In genomic region chr15:94249766-94250165, GRCm38 (mm10) we compare ENCODE assay signal across 16 mouse cellular contexts.
DNase-seq lines count a peak whose midpoint lies in the region; ATAC-seq and TF ChIP-seq lines count a peak whose summit lies in the region.
"Had no signal": no experiment of that assay in that cellular context is flagged by ENCODE, and none has a peak within 500 bp of the region (broad histone marks: within the 10 kb centered on the region; RNA-seq: fewer than 3 reads in every experiment).

No protein-coding gene starts in this region.

- H3K9me3 ChIP-seq in kidney, postnatal 0 days (replicated peaks; ENCODE audit: low read length) = no peaks in the 10 kb centered on the region
- no peaks in the 10 kb centered on the region for H3K9me3 ChIP-seq in kidney, embryonic 14.5 days (ENCODE audit: control insufficient read depth, low read length)
- no peaks in the 10 kb centered on the region for H3K9me3 ChIP-seq in midbrain, embryonic 15.5 days
- H3K9me3 ChIP-seq in midbrain, embryonic 10.5 days (replicated peaks) = no peaks in the 10 kb centered on the region
- H3K9me3 ChIP-seq in heart, embryonic 14.5 days (ENCODE audit: control insufficient read depth, low read length) = no peaks in the 10 kb centered on the region
- H3K9me3 ChIP-seq in stomach, embryonic 15.5 days = no peaks in the 10 kb centered on the region
- H3K9me3 ChIP-seq: hindbrain, embryonic 15.5 days; limb, embryonic 13.5 days had no signal

- no peak for ATAC-seq in kidney, postnatal 0 days (replicated peaks; ENCODE audit: low FRiP score, low read depth)
- no peak for ATAC-seq in kidney, embryonic 14.5 days (ENCODE audit: low FRiP score, low TSS enrichment)
- no peak for ATAC-seq in midbrain, embryonic 15.5 days (replicated peaks)
- peak; percentile 61 for ATAC-seq in heart, embryonic 14.5 days (ENCODE audit: insufficient number of reproducible peaks, insufficient read depth, low FRiP score, low read depth)
- no peak for ATAC-seq in stomach, embryonic 15.5 days (ENCODE audit: insufficient read depth, low FRiP score, low read depth)

- no peaks in the 10 kb centered on the region for H3K4me1 ChIP-seq in kidney, postnatal 0 days (replicated peaks; ENCODE audit: insufficient read depth, low read length)
- H3K4me1 ChIP-seq in kidney, embryonic 14.5 days (ENCODE audit: control insufficient read depth, insufficient read depth, low read length) = peaks cover 7% of the 10 kb centered on the region; the same call in 1 of the 2 replicates
- 0 out of 2 replicates have a peak, but pooled peaks cover 2% of the 10 kb centered on the region for H3K4me1 ChIP-seq in midbrain, embryonic 15.5 days
- H3K4me1 ChIP-seq in midbrain, embryonic 10.5 days = peaks cover 7% of the 10 kb centered on the region
- H3K4me1 ChIP-seq in heart, embryonic 14.5 days (ENCODE audit: control insufficient read depth in 2 of 2, insufficient read depth in 2 of 2, low read length in 2 of 2) = peaks cover 16 to 18% of the 10 kb centered on the region in 2 experiments
- peaks cover 8% of the 10 kb centered on the region for H3K4me1 ChIP-seq in stomach, embryonic 15.5 days

- 68% methylated on average over 8 of the region's 8 CpGs for WGBS in kidney, postnatal 0 days
- 78% methylated on average over 8 of the region's 8 CpGs for WGBS in kidney, embryonic 14.5 days
- 54% methylated on average over 8 of the region's 8 CpGs for WGBS in midbrain, embryonic 15.5 days
- WGBS in midbrain, embryonic 10.5 days = 83% methylated on average over 8 of the region's 8 CpGs
- WGBS in heart, embryonic 14.5 days = 5% methylated on average over 8 of the region's 8 CpGs
- WGBS in stomach, embryonic 15.5 days = 32% methylated on average over 8 of the region's 8 CpGs

- no peaks in the 10 kb centered on the region for H3K36me3 ChIP-seq in kidney, postnatal 0 days (ENCODE audit: insufficient read depth, low read length)
- no peaks in the 10 kb centered on the region for H3K36me3 ChIP-seq in kidney, embryonic 14.5 days (ENCODE audit: control insufficient read depth, insufficient read depth, low read length)
- H3K36me3 ChIP-seq in midbrain, embryonic 15.5 days (replicated peaks) = no peaks in the 10 kb centered on the region
- H3K36me3 ChIP-seq in midbrain, embryonic 10.5 days = no peaks in the 10 kb centered on the region
- no peaks in the 10 kb centered on the region for H3K36me3 ChIP-seq in heart, embryonic 14.5 days (ENCODE audit: control insufficient read depth, insufficient read depth, low read length)
- H3K36me3 ChIP-seq in stomach, embryonic 15.5 days = no peaks in the 10 kb centered on the region
- H3K36me3 ChIP-seq: G1E; hindbrain, embryonic 15.5 days; limb, embryonic 13.5 days had no signal

- H3K9ac ChIP-seq in kidney, postnatal 0 days (ENCODE audit: low read depth, low read length) = no peak overlapping the region
- H3K9ac ChIP-seq in kidney, embryonic 14.5 days (ENCODE audit: low read depth, low read length) = no peak overlapping the region
- H3K9ac ChIP-seq in midbrain, embryonic 15.5 days = no peak overlapping the region
- no peak overlapping the region for H3K9ac ChIP-seq in heart, embryonic 14.5 days (ENCODE audit: low read length)
- H3K9ac ChIP-seq in stomach, embryonic 15.5 days = no peak overlapping the region
- H3K9ac ChIP-seq: hindbrain, embryonic 15.5 days; limb, embryonic 13.5 days had no signal

- peak; percentile 72 for DNase-seq in kidney, postnatal 0 days (ENCODE audit: low spot score)
- no peak for DNase-seq in midbrain, embryonic 10.5 days (ENCODE audit: low spot score)
- DNase-seq in frontal cortex, postnatal 25 days (ENCODE audit: low spot score in 2 of 2) = no peak
- no peak for DNase-seq in cerebellum, adult 9-11 months
- DNase-seq: adrenal gland, postnatal 14 days; cerebellum, postnatal 14 days; layer of hippocampus, postnatal 36 days; spleen, adult 18-20 months; thymus, adult 2 months had no signal

- no peak for TF ChIP-seq CTCF in kidney, postnatal 0 days (IDR thresholded peaks at IDR 0.05; ENCODE audit: low read depth)

- no peak overlapping the region for H3K4me2 ChIP-seq in kidney, postnatal 0 days (ENCODE audit: low read length)
- no peak overlapping the region for H3K4me2 ChIP-seq in kidney, embryonic 14.5 days (replicated peaks; ENCODE audit: low read depth, low read length)
- peak overlapping the region; percentile 1; the same call in 1 of the 2 replicates for H3K4me2 ChIP-seq in midbrain, embryonic 15.5 days
- H3K4me2 ChIP-seq in heart, embryonic 14.5 days (ENCODE audit: low read length) = peak overlapping the region; percentile 42
- no peak overlapping the region for H3K4me2 ChIP-seq in stomach, embryonic 15.5 days
- H3K4me2 ChIP-seq: hindbrain, embryonic 15.5 days; limb, embryonic 13.5 days had no signal

- no peaks in the 10 kb centered on the region for H3K27me3 ChIP-seq in kidney, postnatal 0 days (ENCODE audit: insufficient read depth, low read length)
- H3K27me3 ChIP-seq in kidney, embryonic 14.5 days (ENCODE audit: control insufficient read depth, insufficient read depth, low read length) = no peaks in the 10 kb centered on the region
- no peaks in the 10 kb centered on the region for H3K27me3 ChIP-seq in midbrain, embryonic 15.5 days (replicated peaks)
- H3K27me3 ChIP-seq in midbrain, embryonic 10.5 days (ENCODE audit: low read depth, poor library complexity, severe bottlenecking) = no peaks in the 10 kb centered on the region
- no peaks in the 10 kb centered on the region for H3K27me3 ChIP-seq in heart, embryonic 14.5 days (ENCODE audit: control insufficient read depth, insufficient read depth, low read length)
- H3K27me3 ChIP-seq in stomach, embryonic 15.5 days (replicated peaks) = no peaks in the 10 kb centered on the region
- H3K27me3 ChIP-seq: hindbrain, embryonic 15.5 days; limb, embryonic 13.5 days had no signal

- H3K27ac ChIP-seq in kidney, postnatal 0 days = peak overlapping the region; percentile 47; the same call in 1 of the 2 replicates
- H3K27ac ChIP-seq in kidney, embryonic 14.5 days (ENCODE audit: low read depth, low read length) = no peak overlapping the region
- no peak overlapping the region for H3K27ac ChIP-seq in midbrain, embryonic 15.5 days
- no peak overlapping the region for H3K27ac ChIP-seq in midbrain, embryonic 10.5 days (replicated peaks)
- peak overlapping the region; percentile 60 to 62 for H3K27ac ChIP-seq in heart, embryonic 14.5 days (replicated peaks in 1 of 2; ENCODE audit: control insufficient read depth in 1 of 2, insufficient read depth in 1 of 2, low read depth in 2 of 2, low read length in 2 of 2)
- peak overlapping the region; percentile 61 for H3K27ac ChIP-seq in stomach, embryonic 15.5 days
- H3K27ac ChIP-seq: hindbrain, embryonic 15.5 days; limb, embryonic 13.5 days had no signal

- no peak overlapping the region for H3K4me3 ChIP-seq in kidney, postnatal 0 days (replicated peaks; ENCODE audit: low read depth, low read length)
- no peak overlapping the region for H3K4me3 ChIP-seq in kidney, embryonic 14.5 days (ENCODE audit: low read length)
- no peak overlapping the region for H3K4me3 ChIP-seq in midbrain, embryonic 15.5 days
- H3K4me3 ChIP-seq in midbrain, embryonic 10.5 days = no peak overlapping the region
- no peak overlapping the region for H3K4me3 ChIP-seq in heart, embryonic 14.5 days (ENCODE audit: control insufficient read depth in 1 of 2, insufficient read depth in 1 of 2, low read depth in 1 of 2, low read length in 2 of 2)
- no peak overlapping the region for H3K4me3 ChIP-seq in stomach, embryonic 15.5 days (replicated peaks)
- H3K4me3 ChIP-seq: hindbrain, embryonic 15.5 days; limb, embryonic 13.5 days had no signal

Comparison
In these comparisons a context has a peak if more than half of its experiments do, and no peak if none do; other contexts are left out.
1. H3K27ac ChIP-seq: peak in kidney, postnatal 0 days (single experiment), heart, embryonic 14.5 days (2 of 2) and stomach, embryonic 15.5 days (single experiment); none in kidney, embryonic 14.5 days (single experiment), midbrain, embryonic 15.5 days (single experiment) and midbrain, embryonic 10.5 days (single experiment).
2. H3K4me2 ChIP-seq: peak in midbrain, embryonic 15.5 days (single experiment) and heart, embryonic 14.5 days (single experiment); none in kidney, postnatal 0 days (single experiment), kidney, embryonic 14.5 days (single experiment) and stomach, embryonic 15.5 days (single experiment).